Mouse (Mus musculus) cerebellum, adult 2 months (tissue): ENCODE results near the gene Fcho1.

Experiments
- CTCF ChIP-seq: fragments of 200-500 bp; IDR thresholded peaks from 2 replicates; pipeline ENCODE4 v1.5.1; 2011; ENCODE audit warnings: low read depth, mild to moderate bottlenecking, control low read depth, low read length, moderate library complexity, borderline replicate concordance; ENCODE audit not compliant: insufficient read depth
- POLR2A ChIP-seq: fragments of 200-500 bp; IDR thresholded peaks from 2 replicates; pipeline ENCODE4 v1.6.1; 2011; ENCODE audit warnings: low read length, control low read depth, borderline replicate concordance; ENCODE audit not compliant: insufficient read depth

- no peak for TF ChIP-seq POLR2A
- TF ChIP-seq CTCF, result no peak
Observed at GRCm38 (mm10) chr8:71670198-71670597, 55.3 kb downstream of the Fcho1 start.
